Mouse (Mus musculus): ENCODE results near the gene Ddx6. TPM values are rescaled to one million over a fixed set of nuclear protein-coding genes. Genes with fewer than 3 reads are reported as not detected.

The Ddx6 gene
- polyA plus RNA-seq, 1 experiment from 2014 or later, result 15.4 TPM

DNA sequence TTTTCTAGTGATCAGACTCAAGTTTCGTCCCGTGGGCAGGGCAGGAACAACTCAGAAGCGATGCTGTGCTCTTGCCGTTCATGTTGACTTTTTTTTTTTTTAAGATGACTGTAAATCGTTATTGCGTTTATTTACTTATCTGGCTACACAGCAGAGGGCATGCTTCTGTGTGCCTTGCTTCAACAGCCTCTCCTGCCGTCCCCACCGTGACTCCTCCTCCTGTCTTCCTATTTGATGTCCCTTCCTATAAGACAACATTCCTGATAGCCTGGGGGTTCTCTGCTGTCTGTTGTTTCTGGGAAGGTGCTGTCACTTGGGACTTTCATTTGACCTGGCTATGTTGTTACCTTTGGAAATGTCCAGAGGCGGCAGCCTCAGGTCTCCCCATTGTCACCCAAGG is 16.1 kb upstream of the Ddx6 start:
- H3K9me3 ChIP-seq (replicated peaks; ENCODE audit: control insufficient read depth, low read length), result no peaks in the 10 kb centered on the region
- H3K4me2 ChIP-seq (ENCODE audit: low read depth, low read length), result no peak overlapping the region
- H3K27ac ChIP-seq (replicated peaks; ENCODE audit: low read depth, low read length), result no peak overlapping the region
- 48% methylated on average over 9 of the region's 9 CpGs for WGBS
- H3K9ac ChIP-seq (replicated peaks; ENCODE audit: low read length), result no peak overlapping the region
- no peak for DNase-seq (ENCODE audit: low spot score)
- no peaks in the 10 kb centered on the region for H3K4me1 ChIP-seq (ENCODE audit: control insufficient read depth, insufficient read depth, low read length)
- H3K4me3 ChIP-seq (ENCODE audit: low read depth, low read length), result no peak overlapping the region
- ATAC-seq (replicated peaks; ENCODE audit: insufficient number of reproducible peaks, low FRiP score, low TSS enrichment, low read depth), result no peak
- H3K36me3 ChIP-seq (replicated peaks; ENCODE audit: control insufficient read depth, insufficient read depth, low read depth, low read length), result no peaks in the 10 kb centered on the region
- H3K27me3 ChIP-seq (ENCODE audit: control insufficient read depth, insufficient read depth, low read length), result no peaks in the 10 kb centered on the region

DNA sequence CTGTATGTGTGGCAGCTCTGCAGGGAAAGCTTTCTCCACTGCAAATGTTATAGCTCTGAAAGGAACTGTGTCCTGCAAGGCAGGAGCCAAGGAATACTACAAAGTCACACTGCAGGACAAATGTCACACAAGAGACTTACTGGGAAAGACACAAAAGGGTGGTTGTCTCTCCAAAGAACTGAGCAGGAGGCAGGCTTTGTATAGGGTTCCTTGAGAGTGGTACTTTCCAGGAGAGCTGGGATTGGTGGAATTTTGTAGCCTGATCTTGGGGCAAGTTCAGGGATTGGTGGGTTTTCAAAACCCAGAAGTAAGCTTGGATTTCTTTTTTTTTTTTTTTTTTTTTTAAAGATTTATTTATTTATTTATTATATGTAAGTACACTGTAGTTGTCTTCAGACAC is 15.6 kb upstream of the Ddx6 start:
- DNase-seq (ENCODE audit: low spot score), result no peak
- Histone ChIP-seq H3K9me3 (replicated peaks; ENCODE audit: control insufficient read depth, low read length) (no peaks in the 10 kb centered on the region), H3K27ac (replicated peaks; ENCODE audit: low read depth, low read length) (no peak overlapping the region), H3K36me3 (replicated peaks; ENCODE audit: control insufficient read depth, insufficient read depth, low read depth, low read length) (no peaks in the 10 kb centered on the region), H3K4me3 (ENCODE audit: low read depth, low read length) (no peak overlapping the region), H3K27me3 (ENCODE audit: control insufficient read depth, insufficient read depth, low read length) (no peaks in the 10 kb centered on the region), H3K4me2 (ENCODE audit: low read depth, low read length) (no peak overlapping the region), H3K4me1 (ENCODE audit: control insufficient read depth, insufficient read depth, low read length) (no peaks in the 10 kb centered on the region), H3K9ac (replicated peaks; ENCODE audit: low read length) (no peak overlapping the region)
- no peak for ATAC-seq (replicated peaks; ENCODE audit: insufficient number of reproducible peaks, low FRiP score, low TSS enrichment, low read depth)

DNA sequence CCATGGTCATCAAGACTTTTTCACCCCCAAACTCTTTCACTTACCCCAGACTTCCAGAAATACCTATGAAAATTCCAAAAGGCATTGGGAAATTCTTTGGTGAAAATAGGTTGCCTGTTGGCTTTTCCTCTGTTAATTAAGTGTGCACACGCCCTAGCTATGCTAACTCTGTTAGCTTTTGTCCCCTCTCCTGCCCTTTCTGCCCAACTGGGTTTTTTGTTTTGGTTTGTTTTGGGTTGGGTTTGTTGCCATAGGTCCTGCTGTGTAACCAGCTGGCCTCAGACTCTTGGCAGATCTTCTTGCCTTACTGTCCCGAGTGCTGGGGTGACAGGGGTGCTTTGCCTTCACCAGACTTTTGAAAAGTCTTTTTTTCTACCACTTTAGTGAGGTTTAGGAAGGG is 13.7 kb upstream of the Ddx6 start:
- Histone ChIP-seq H3K4me2 (ENCODE audit: low read depth, low read length) (no peak overlapping the region), H3K9me3 (replicated peaks; ENCODE audit: control insufficient read depth, low read length) (no peaks in the 10 kb centered on the region), H3K27me3 (ENCODE audit: control insufficient read depth, insufficient read depth, low read length) (no peaks in the 10 kb centered on the region), H3K4me1 (ENCODE audit: control insufficient read depth, insufficient read depth, low read length) (no peaks in the 10 kb centered on the region), H3K4me3 (ENCODE audit: low read depth, low read length) (no peak overlapping the region), H3K36me3 (replicated peaks; ENCODE audit: control insufficient read depth, insufficient read depth, low read depth, low read length) (no peaks in the 10 kb centered on the region), H3K9ac (replicated peaks; ENCODE audit: low read length) (no peak overlapping the region), H3K27ac (replicated peaks; ENCODE audit: low read depth, low read length) (no peak overlapping the region)
- WGBS, result 17% methylated on average over 2 of the region's 2 CpGs
- DNase-seq (ENCODE audit: low spot score) (no peak), ATAC-seq (replicated peaks; ENCODE audit: insufficient number of reproducible peaks, low FRiP score, low TSS enrichment, low read depth) (no peak)

DNA sequence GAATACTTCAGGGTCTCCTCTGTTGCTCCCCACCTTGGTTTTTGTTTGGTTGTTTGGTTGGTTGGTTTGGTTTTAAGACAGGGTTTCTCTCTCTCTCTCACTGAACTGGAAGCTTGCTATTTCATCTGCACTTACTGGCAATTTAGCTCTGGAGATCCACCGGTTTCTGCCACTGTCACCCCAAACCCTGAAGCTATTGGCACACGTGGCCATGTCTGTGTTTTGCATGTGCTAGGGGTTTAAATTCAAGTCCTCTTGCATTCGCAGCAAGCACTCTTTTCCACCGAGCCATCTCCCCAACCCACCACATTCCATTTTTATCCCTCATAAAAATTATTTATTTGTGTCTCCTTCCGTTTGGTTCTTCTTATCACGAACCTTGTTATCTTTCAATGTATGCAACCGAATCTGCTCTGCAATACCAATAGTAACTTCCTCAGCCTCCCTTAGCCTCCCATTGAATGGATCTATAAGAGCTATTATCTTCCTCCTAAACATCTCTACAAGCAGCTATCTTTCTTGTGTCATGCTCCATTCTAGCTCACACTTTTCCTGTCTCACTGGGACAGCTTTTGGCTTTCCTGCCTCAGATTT is 13.0 kb upstream of the Ddx6 start:
- Histone ChIP-seq H3K4me3 (ENCODE audit: low read depth, low read length) (no peak overlapping the region), H3K36me3 (replicated peaks; ENCODE audit: control insufficient read depth, insufficient read depth, low read depth, low read length) (no peaks in the 10 kb centered on the region), H3K27me3 (ENCODE audit: control insufficient read depth, insufficient read depth, low read length) (no peaks in the 10 kb centered on the region), H3K9me3 (replicated peaks; ENCODE audit: control insufficient read depth, low read length) (no peaks in the 10 kb centered on the region), H3K4me1 (ENCODE audit: control insufficient read depth, insufficient read depth, low read length) (no peaks in the 10 kb centered on the region), H3K27ac (replicated peaks; ENCODE audit: low read depth, low read length) (no peak overlapping the region), H3K4me2 (ENCODE audit: low read depth, low read length) (no peak overlapping the region), H3K9ac (replicated peaks; ENCODE audit: low read length) (no peak overlapping the region)
- DNase-seq (ENCODE audit: low spot score), result no peak
- ATAC-seq (replicated peaks; ENCODE audit: insufficient number of reproducible peaks, low FRiP score, low TSS enrichment, low read depth), result no peak
- 74% methylated on average over 7 of the region's 7 CpGs for WGBS

DNA sequence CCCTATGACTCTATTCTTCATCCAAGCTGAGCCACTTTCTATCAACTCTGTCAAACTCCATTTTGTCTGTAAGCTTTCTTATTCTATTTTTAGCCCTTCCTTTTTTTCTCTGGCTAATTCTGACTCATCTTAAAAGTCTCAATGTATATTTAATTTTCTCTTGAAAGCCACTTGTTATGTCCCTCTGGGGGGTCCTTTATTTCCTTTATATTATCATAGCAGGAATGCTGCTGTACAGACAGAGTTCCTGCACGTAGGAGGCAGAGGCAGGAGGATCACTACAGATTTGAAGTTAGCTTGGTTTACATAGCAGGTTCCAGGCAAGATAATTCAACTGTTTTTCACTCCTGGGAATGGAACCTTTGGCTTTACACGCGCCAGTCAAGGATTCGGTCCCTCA is 11.5 kb upstream of the Ddx6 start:
- no peaks in the 10 kb centered on the region for H3K36me3 ChIP-seq (replicated peaks; ENCODE audit: control insufficient read depth, insufficient read depth, low read depth, low read length)
- no peaks in the 10 kb centered on the region for H3K9me3 ChIP-seq (replicated peaks; ENCODE audit: control insufficient read depth, low read length)
- ATAC-seq (replicated peaks; ENCODE audit: insufficient number of reproducible peaks, low FRiP score, low TSS enrichment, low read depth) (no peak), DNase-seq (ENCODE audit: low spot score) (no peak)
- 87% methylated on average over 4 of the region's 4 CpGs for WGBS
- no peak overlapping the region for H3K27ac ChIP-seq (replicated peaks; ENCODE audit: low read depth, low read length)
- H3K4me2 ChIP-seq (ENCODE audit: low read depth, low read length), result no peak overlapping the region
- no peak overlapping the region for H3K9ac ChIP-seq (replicated peaks; ENCODE audit: low read length)
- no peaks in the 10 kb centered on the region for H3K27me3 ChIP-seq (ENCODE audit: control insufficient read depth, insufficient read depth, low read length)
- no peak overlapping the region for H3K4me3 ChIP-seq (ENCODE audit: low read depth, low read length)
- no peaks in the 10 kb centered on the region for H3K4me1 ChIP-seq (ENCODE audit: control insufficient read depth, insufficient read depth, low read length)

DNA sequence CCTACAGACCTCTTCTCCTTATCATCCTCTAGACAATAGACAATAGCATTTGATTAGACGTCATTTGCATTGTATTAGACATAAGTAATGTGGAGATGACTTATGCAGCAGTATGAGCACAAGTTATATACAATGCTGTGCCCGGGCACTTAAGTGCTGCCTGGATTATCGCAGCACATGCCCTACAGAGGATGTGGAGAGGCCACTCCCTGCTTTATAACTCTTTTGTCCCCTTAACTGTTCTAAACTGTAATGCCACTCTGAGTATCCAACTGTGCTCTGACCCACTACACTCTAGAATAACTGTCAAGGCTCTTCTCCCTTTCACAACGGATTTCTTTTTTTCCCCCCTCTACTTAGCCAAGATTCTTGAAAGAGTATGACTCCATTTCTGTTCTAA is 10.8 kb upstream of the Ddx6 start:
- ATAC-seq (replicated peaks; ENCODE audit: insufficient number of reproducible peaks, low FRiP score, low TSS enrichment, low read depth), result no peak
- H3K4me2 ChIP-seq (ENCODE audit: low read depth, low read length), result no peak overlapping the region
- WGBS, result 87% methylated on average over 4 of the region's 4 CpGs

DNA sequence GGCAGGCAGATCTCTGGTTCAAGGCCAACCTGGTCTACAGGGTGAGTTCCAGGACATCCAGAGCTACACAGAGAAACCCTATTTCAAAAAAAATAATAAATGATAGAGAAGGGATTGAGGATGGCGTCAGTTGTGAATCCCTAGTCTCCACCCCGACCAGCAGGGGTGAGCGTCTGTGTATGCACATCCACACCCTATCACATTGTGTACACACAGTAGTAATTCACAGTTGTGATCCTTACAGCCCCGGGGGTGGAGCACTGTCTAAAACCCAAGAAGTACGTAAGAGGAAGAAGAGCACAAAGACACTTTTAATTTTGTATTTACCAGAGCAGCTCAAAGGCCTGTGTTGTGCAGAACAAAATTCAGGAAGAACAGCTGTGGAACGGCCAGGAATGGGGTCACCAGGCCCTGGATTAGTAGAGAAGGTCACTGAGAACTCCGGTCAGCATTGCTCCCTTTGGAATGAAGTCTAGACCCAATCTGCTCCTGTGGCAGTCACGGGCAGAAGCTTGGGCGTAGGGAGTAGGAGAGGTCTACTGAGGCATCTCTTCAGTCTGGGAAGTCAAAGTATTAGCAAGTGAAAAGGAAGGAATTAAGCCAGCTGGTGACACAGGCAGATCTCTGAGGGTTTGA is 9.7 kb upstream of the Ddx6 start:
- H3K4me1 ChIP-seq (ENCODE audit: control insufficient read depth, insufficient read depth, low read length), result peaks cover 3% of the 10 kb centered on the region; the same call in 1 of the 2 replicates
- ATAC-seq (replicated peaks; ENCODE audit: insufficient number of reproducible peaks, low FRiP score, low TSS enrichment, low read depth), result no peak
- H3K36me3 ChIP-seq (replicated peaks; ENCODE audit: control insufficient read depth, insufficient read depth, low read depth, low read length), result no peaks in the 10 kb centered on the region
- H3K9me3 ChIP-seq (replicated peaks; ENCODE audit: control insufficient read depth, low read length), result no peaks in the 10 kb centered on the region
- no peak overlapping the region for H3K9ac ChIP-seq (replicated peaks; ENCODE audit: low read length)
- no peak overlapping the region for H3K4me2 ChIP-seq (ENCODE audit: low read depth, low read length)
- no peak overlapping the region for H3K27ac ChIP-seq (replicated peaks; ENCODE audit: low read depth, low read length)
- no peaks in the 10 kb centered on the region for H3K27me3 ChIP-seq (ENCODE audit: control insufficient read depth, insufficient read depth, low read length)
- no peak for DNase-seq (ENCODE audit: low spot score)
- 79% methylated on average over 9 of the region's 9 CpGs for WGBS
- H3K4me3 ChIP-seq (ENCODE audit: low read depth, low read length), result no peak overlapping the region

More for the DNA sequence above, 10.8 kb upstream of the Ddx6 start:
- H3K36me3 ChIP-seq (replicated peaks; ENCODE audit: control insufficient read depth, insufficient read depth, low read depth, low read length), result no peaks in the 10 kb centered on the region
- H3K9me3 ChIP-seq (replicated peaks; ENCODE audit: control insufficient read depth, low read length), result no peaks in the 10 kb centered on the region
- no peaks in the 10 kb centered on the region for H3K4me1 ChIP-seq (ENCODE audit: control insufficient read depth, insufficient read depth, low read length)
- H3K4me3 ChIP-seq (ENCODE audit: low read depth, low read length), result no peak overlapping the region
- H3K27me3 ChIP-seq (ENCODE audit: control insufficient read depth, insufficient read depth, low read length), result no peaks in the 10 kb centered on the region
- no peak overlapping the region for H3K9ac ChIP-seq (replicated peaks; ENCODE audit: low read length)
- no peak overlapping the region for H3K27ac ChIP-seq (replicated peaks; ENCODE audit: low read depth, low read length)
- DNase-seq (ENCODE audit: low spot score), result no peak

DNA sequence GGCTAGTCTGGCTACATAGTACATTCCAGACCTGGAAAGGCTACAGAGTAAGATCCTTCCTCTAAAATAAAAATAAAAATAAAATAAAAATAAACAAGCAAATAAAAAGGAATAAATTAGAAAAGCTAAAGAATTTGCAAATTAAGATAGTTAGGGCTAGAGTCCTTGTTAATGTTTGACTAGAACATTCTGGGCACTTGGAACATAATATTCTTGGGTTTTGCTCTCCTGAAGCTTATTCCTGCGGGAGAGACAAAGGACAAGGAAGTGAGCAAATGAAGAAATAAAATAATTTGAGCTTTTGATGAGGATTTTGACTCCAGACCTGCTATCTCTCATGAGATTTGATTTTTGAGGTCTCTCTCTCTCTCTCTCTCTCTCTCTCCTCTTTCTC is 9.2 kb upstream of the Ddx6 start:
- no peak overlapping the region for H3K4me2 ChIP-seq (ENCODE audit: low read depth, low read length)
- no peaks in the 10 kb centered on the region for H3K9me3 ChIP-seq (replicated peaks; ENCODE audit: control insufficient read depth, low read length)
- H3K4me3 ChIP-seq (ENCODE audit: low read depth, low read length), result no peak overlapping the region
- no peak overlapping the region for H3K27ac ChIP-seq (replicated peaks; ENCODE audit: low read depth, low read length)
- 77% methylated on average over 1 of the region's 1 CpGs for WGBS
- H3K9ac ChIP-seq (replicated peaks; ENCODE audit: low read length), result no peak overlapping the region
- ATAC-seq (replicated peaks; ENCODE audit: insufficient number of reproducible peaks, low FRiP score, low TSS enrichment, low read depth), result no peak
- peaks cover 3% of the 10 kb centered on the region; the same call in 1 of the 2 replicates for H3K4me1 ChIP-seq (ENCODE audit: control insufficient read depth, insufficient read depth, low read length)
- no peak for DNase-seq (ENCODE audit: low spot score)
- H3K27me3 ChIP-seq (ENCODE audit: control insufficient read depth, insufficient read depth, low read length), result no peaks in the 10 kb centered on the region
- no peaks in the 10 kb centered on the region for H3K36me3 ChIP-seq (replicated peaks; ENCODE audit: control insufficient read depth, insufficient read depth, low read depth, low read length)
